Mouse (Mus musculus) heart, embryonic 10.5 days (tissue): ENCODE results near the gene Gphb5. TPM values are rescaled to one million over a fixed set of nuclear protein-coding genes. Genes with fewer than 3 reads are reported as not detected.
"Not testable (repeated sequence)": the region's sequence is repeated elsewhere in the genome, so short reads cannot be mapped to it uniquely, and the experiment has no call there.

Experiments used
- DNase-seq: peaks from one replicate; pipeline ENCODE4 v3.0.0-alpha.2; 2017; ENCODE audit warnings: low spot score
- H3K27ac ChIP-seq: fragments of 300-500 bp; sonication (generic); 2 replicates; pipeline ENCODE4 v1.5.1; 2016; ENCODE audit warnings: mild to moderate bottlenecking
- H3K27me3 ChIP-seq: fragments of 300-500 bp; sonication (generic); 2 replicates; pipeline ENCODE4 v1.6.1; 2016; ENCODE audit warnings: mild to moderate bottlenecking; ENCODE audit not compliant: poor library complexity, insufficient read depth, severe bottlenecking
- H3K36me3 ChIP-seq: fragments of 300-500 bp; sonication (generic); 2 replicates; pipeline ENCODE4 v1.6.1; 2016; ENCODE audit warnings: mild to moderate bottlenecking, moderate library complexity
- H3K4me1 ChIP-seq: fragments of 300-500 bp; sonication (generic); 2 replicates; pipeline ENCODE4 v1.6.1; 2016; ENCODE audit warnings: mild to moderate bottlenecking
- H3K4me3 ChIP-seq: fragments of 300-500 bp; sonication (generic); 2 replicates; pipeline ENCODE4 v1.5.1; 2016; ENCODE audit warnings: mild to moderate bottlenecking, moderate library complexity
- H3K9me3 ChIP-seq: fragments of 300-500 bp; sonication (generic); 2 replicates; pipeline ENCODE4 v1.6.1; 2016; ENCODE audit warnings: mild to moderate bottlenecking, moderate library complexity
- WGBS: fragments of 180-500 bp; shearing (Covaris S2); methylation state at CpG from one replicate; pipeline ENCODE4 v1.1.7; 2016; 5-methylcytosine and 5-hydroxymethylcytosine counted together
- polyA plus RNA-seq: library from polyadenylated mRNA; unstranded; fragments of >200 nt; fragmentation: Nextera tagmentation; extraction: Ambion mirVana; gene quantifications from 2 replicates; pipeline ENCODE4 v1.2.1, GENCODE M21; 2016

Gphb5 gene
- polyA plus RNA-seq, result not detected in 2 replicates

- Histone ChIP-seq H3K36me3 (no peaks in the 10 kb centered on the region), H3K4me1 (no peaks in the 10 kb centered on the region), H3K9me3 (no peaks in the 10 kb centered on the region), H3K4me3 (no peak within 1 kb of the TSS), H3K27me3 (no peaks in the 10 kb centered on the region), H3K27ac (no peak within 1 kb of the TSS)
- 80% methylated on average over 4 of the region's 4 CpGs for WGBS
- DNase-seq, result no peak
These were observed at the start of gene Gphb5 for GRCm38 (mm10) chr12:75416681-75417080. Gene Gphb5, minus strand, starts transcription at chr12:75416781.

GRCm38 (mm10) chr12:75466206-75466605 lies 49.6 kb upstream of the Gphb5 start:
- Histone ChIP-seq H3K27ac (no peak overlapping the region), H3K36me3 (peaks cover 40% of the 10 kb centered on the region), H3K9me3 (no peaks in the 10 kb centered on the region), H3K27me3 (no peaks in the 10 kb centered on the region), H3K4me1 (0 out of 2 replicates have a peak, but pooled peaks cover 3% of the 10 kb centered on the region), H3K4me3 (no peak overlapping the region)
- no peak for DNase-seq
- WGBS, result 89% methylated on average over 7 of the region's 7 CpGs

- peaks cover 55% of the 10 kb centered on the region for H3K36me3 ChIP-seq
- H3K4me3 ChIP-seq, result no peak overlapping the region
- no peak overlapping the region for H3K27ac ChIP-seq
- H3K4me1 ChIP-seq, result 0 out of 2 replicates have a peak, but pooled peaks cover 3% of the 10 kb centered on the region
- DNase-seq, result no peak
- H3K9me3 ChIP-seq, result no peaks in the 10 kb centered on the region
- 82% methylated on average over 9 of the region's 9 CpGs for WGBS
- no peaks in the 10 kb centered on the region for H3K27me3 ChIP-seq
These were observed 47.6 kb upstream of the Gphb5 start for GRCm38 (mm10) chr12:75464016-75464769.

GRCm38 (mm10) chr12:75460561-75460960 lies 44.0 kb upstream of the Gphb5 start:
- no peak for DNase-seq
- Histone ChIP-seq H3K27me3 (no peaks in the 10 kb centered on the region), H3K9me3 (no peaks in the 10 kb centered on the region), H3K36me3 (peaks cover 67% of the 10 kb centered on the region), H3K4me1 (0 out of 2 replicates have a peak, but pooled peaks cover 3% of the 10 kb centered on the region), H3K4me3 (no peak overlapping the region), H3K27ac (no peak overlapping the region)
- 88% methylated on average over 5 of the region's 5 CpGs for WGBS

GRCm38 (mm10) chr12:75459656-75460055 lies 43.1 kb upstream of the Gphb5 start:
- Histone ChIP-seq H3K27ac (no peak overlapping the region), H3K36me3 (peaks cover 63% of the 10 kb centered on the region), H3K4me3 (no peak overlapping the region), H3K4me1 (0 out of 2 replicates have a peak, but pooled peaks cover 3% of the 10 kb centered on the region), H3K9me3 (no peaks in the 10 kb centered on the region), H3K27me3 (no peaks in the 10 kb centered on the region)
- WGBS, result 93% methylated on average over 5 of the region's 5 CpGs
- DNase-seq, result no peak

- no peaks in the 10 kb centered on the region for H3K9me3 ChIP-seq
- H3K36me3 ChIP-seq, result peaks cover 42% of the 10 kb centered on the region
- DNase-seq, result no peak
- H3K27me3 ChIP-seq, result no peaks in the 10 kb centered on the region
- H3K27ac ChIP-seq, result no peak overlapping the region
- H3K4me1 ChIP-seq, result no peaks in the 10 kb centered on the region
- 95% methylated on average over 6 of the region's 6 CpGs for WGBS
- H3K4me3 ChIP-seq, result no peak overlapping the region
These were observed 36.9 kb upstream of the Gphb5 start for GRCm38 (mm10) chr12:75453441-75453840.

- no peaks in the 10 kb centered on the region for H3K9me3 ChIP-seq
- H3K36me3 ChIP-seq, result peaks cover 39% of the 10 kb centered on the region
- H3K27me3 ChIP-seq, result no peaks in the 10 kb centered on the region
- no peaks in the 10 kb centered on the region for H3K4me1 ChIP-seq
- WGBS, result 77% methylated on average over 4 of the region's 4 CpGs
- H3K4me3 ChIP-seq, result no peak overlapping the region
- DNase-seq, result no peak
- no peak overlapping the region for H3K27ac ChIP-seq
These were observed 36.4 kb upstream of the Gphb5 start for GRCm38 (mm10) chr12:75453027-75453426.

- 90% methylated on average over 8 of the region's 8 CpGs for WGBS
- Histone ChIP-seq H3K36me3 (peaks cover 24% of the 10 kb centered on the region), H3K9me3 (no peaks in the 10 kb centered on the region), H3K27me3 (no peaks in the 10 kb centered on the region), H3K27ac (no peak overlapping the region), H3K4me1 (no peaks in the 10 kb centered on the region), H3K4me3 (no peak overlapping the region)
- no peak for DNase-seq
These were observed 34.0 kb upstream of the Gphb5 start for GRCm38 (mm10) chr12:75450592-75450991.

- DNase-seq, result no peak
- no peaks in the 10 kb centered on the region for H3K27me3 ChIP-seq
- H3K36me3 ChIP-seq, result peaks cover 24% of the 10 kb centered on the region
- no peaks in the 10 kb centered on the region for H3K4me1 ChIP-seq
- 81% methylated on average over 14 of the region's 14 CpGs for WGBS
- H3K27ac ChIP-seq, result no peak overlapping the region
- no peak overlapping the region for H3K4me3 ChIP-seq
- no peaks in the 10 kb centered on the region for H3K9me3 ChIP-seq
These were observed 33.4 kb upstream of the Gphb5 start for GRCm38 (mm10) chr12:75450011-75450410.

- Histone ChIP-seq H3K4me1 (peaks cover 1% of the 10 kb centered on the region; the same call in 1 of the 2 replicates), H3K9me3 (no peaks in the 10 kb centered on the region), H3K36me3 (peaks cover 20% of the 10 kb centered on the region), H3K4me3 (no peak overlapping the region), H3K27me3 (no peaks in the 10 kb centered on the region), H3K27ac (no peak overlapping the region)
- no peak for DNase-seq
- 77% methylated on average over 6 of the region's 6 CpGs for WGBS
These were observed 32.9 kb upstream of the Gphb5 start for GRCm38 (mm10) chr12:75449475-75449966.

- DNase-seq, result no peak
- Histone ChIP-seq H3K4me3 (no peak overlapping the region), H3K36me3 (peaks cover 20% of the 10 kb centered on the region), H3K9me3 (no peaks in the 10 kb centered on the region), H3K4me1 (peaks cover 7% of the 10 kb centered on the region), H3K27me3 (no peaks in the 10 kb centered on the region), H3K27ac (no peak overlapping the region)
- 71% methylated on average over 5 of the region's 5 CpGs for WGBS
These were observed 32.3 kb upstream of the Gphb5 start for GRCm38 (mm10) chr12:75448921-75449320.

GRCm38 (mm10) chr12:75446245-75446644 lies 29.7 kb upstream of the Gphb5 start:
- Histone ChIP-seq H3K36me3 (peaks cover 3% of the 10 kb centered on the region; the same call in 1 of the 2 replicates), H3K4me1 (peaks cover 9% of the 10 kb centered on the region), H3K27me3 (no peaks in the 10 kb centered on the region), H3K27ac (no peak overlapping the region), H3K4me3 (no peak overlapping the region), H3K9me3 (no peaks in the 10 kb centered on the region)
- 84% methylated on average over 7 of the region's 7 CpGs for WGBS
- no peak for DNase-seq

GRCm38 (mm10) chr12:75432400-75432799 lies 15.8 kb upstream of the Gphb5 start:
- H3K4me3 ChIP-seq, H3K27me3 ChIP-seq: not testable (repeated sequence)
- WGBS, result 64% methylated on average over 6 of the region's 6 CpGs

More at GRCm38 (mm10) chr12:75432400-75432799, 15.8 kb upstream of the Gphb5 start:
- not testable (repeated sequence) for H3K27ac ChIP-seq, DNase-seq, H3K4me1 ChIP-seq, H3K36me3 ChIP-seq, H3K9me3 ChIP-seq
